ENCODE assay signal across 8 mouse cellular contexts in genomic region chr6:35252477-35253346, GRCm38 (mm10). TPM values are rescaled to one million over a fixed set of nuclear protein-coding genes. Genes with fewer than 3 reads are reported as not detected.
A peak's percentile ranks its signal among the peaks of the same experiment; 100 is the strongest.
DNase-seq lines count a peak whose midpoint lies in the region; ATAC-seq lines count a peak whose summit lies in the region.

No protein-coding gene starts in this region.

- peaks cover 47% of the 10 kb centered on the region for H3K79me2 ChIP-seq in macrophage (ENCODE audit: inconsistent target)

- H3K9me3 ChIP-seq in hindbrain, embryonic 14.5 days (ENCODE audit: control insufficient read depth, low read length), result no peaks in the 10 kb centered on the region

- no peaks in the 10 kb centered on the region for H3K27me3 ChIP-seq in hindbrain, embryonic 14.5 days (ENCODE audit: control insufficient read depth, insufficient read depth, low read length)

- peak overlapping the region; percentile 54 for H3K4me2 ChIP-seq in hindbrain, embryonic 14.5 days (replicated peaks)

- H3K4me1 ChIP-seq in hindbrain, embryonic 14.5 days (replicated peaks; ENCODE audit: control insufficient read depth, insufficient read depth, low read length), result peaks cover 23% of the 10 kb centered on the region

- 0 out of 2 replicates have a peak, but pooled peaks cover under 1% of the 10 kb centered on the region for H3K36me3 ChIP-seq in hindbrain, embryonic 14.5 days (replicated peaks; ENCODE audit: control insufficient read depth, insufficient read depth)
- H3K36me3 ChIP-seq in macrophage (ENCODE audit: inconsistent target), result no peaks in the 10 kb centered on the region

- WGBS in hindbrain, embryonic 14.5 days, result under 1% methylated on average over 58 of the region's 60 CpGs
- under 1% methylated on average over 60 of the region's 60 CpGs for WGBS in macrophage (ENCODE audit: missing documents)

- peak; percentile 87 for DNase-seq in R1 (ENCODE audit: low read depth, low spot score)
- peak; percentile 95 to 98 for DNase-seq in cerebellum, postnatal 14 days
- peak; percentile 84 to 86 for DNase-seq in frontal cortex, postnatal 25 days (ENCODE audit: low spot score in 2 of 2)
- peak; percentile 91 for DNase-seq in hindbrain, embryonic 14.5 days (ENCODE audit: low spot score)
- peak; percentile 89 to 91 for DNase-seq in left cerebral cortex, adult 18-20 months (ENCODE audit: low spot score in 2 of 2)
- peak; percentile 87 for DNase-seq in right cerebral cortex, adult 18-20 months
- DNase-seq in urinary bladder, postnatal 10 days (ENCODE audit: low spot score), result peak; percentile 74

- H3K9ac ChIP-seq in hindbrain, embryonic 14.5 days, result peak overlapping the region; percentile 58

- peak overlapping the region; percentile 33 for H3K27ac ChIP-seq in hindbrain, embryonic 14.5 days
- peak overlapping the region; percentile 91 for H3K27ac ChIP-seq in macrophage

- peak overlapping the region; percentile 49 for H3K4me3 ChIP-seq in hindbrain, embryonic 14.5 days (replicated peaks; ENCODE audit: low read length)
- peak overlapping the region; percentile 60 for H3K4me3 ChIP-seq in macrophage (ENCODE audit: inconsistent target)

- peak; percentile 85 for ATAC-seq in hindbrain, embryonic 14.5 days (ENCODE audit: low FRiP score)

RNA-seq across cellular contexts. Expression of gene Slc13a4, which starts 55.2 kb away (rescaled TPM):
- 7.5 and 7.8 TPM in 2 replicates for polyA plus RNA-seq in hindbrain, embryonic 14.5 days (2014; fragmentation: Nextera tagmentation; extraction: Ambion mirVana)
- total RNA-seq in left cerebral cortex, adult 18-20 months (2021), result 10 to 100 TPM; 16.4 to 16.6 TPM
- total RNA-seq in macrophage (2018; cell fraction: chromatin; rRNA removed), result not detected
- not detected for total RNA-seq in macrophage (2018; cell fraction: cytosol; rRNA removed)
- total RNA-seq in macrophage (2018; cell fraction: nucleus; rRNA removed), result not detected
- not detected in 3 replicates for polyA plus RNA-seq in macrophage (2018)

Comparison
In these comparisons a context has a peak if more than half of its experiments do, and no peak if none do; other contexts are left out.
1. Peak in every context shown above with its lines: DNase-seq, ATAC-seq, H3K4me3 ChIP-seq and H3K27ac ChIP-seq.